Mouse (Mus musculus) neural tube, embryonic 13.5 days (tissue): ENCODE measurements around the gene Akap9. TPM values are rescaled to one million over a fixed set of nuclear protein-coding genes. Genes with fewer than 3 reads are reported as not detected.
"Not testable (repeated sequence)": the region's sequence is repeated elsewhere in the genome, so short reads cannot be mapped to it uniquely, and the experiment has no call there.

Experiments used
- ATAC-seq: fragments of 200-750 bp; cut with Nextera tagmentation; 2 replicates; pipeline ENCODE4 v1.8.0; 2017; ENCODE audit warnings: low read depth, mild to moderate bottlenecking, moderate TSS enrichment, moderate library complexity
- H3K27ac ChIP-seq: fragments of 300-500 bp; sonication (generic); replicated peaks from 2 replicates; pipeline ENCODE4 v1.5.1; 2015; ENCODE audit warnings: moderate library complexity, mild to moderate bottlenecking, inconsistent platforms
- H3K27me3 ChIP-seq: fragments of 300-500 bp; sonication (generic); 2 replicates; pipeline ENCODE4 v1.6.1; 2015; ENCODE audit warnings: mild to moderate bottlenecking, inconsistent platforms
- H3K36me3 ChIP-seq: fragments of 300-500 bp; sonication (generic); 2 replicates; pipeline ENCODE4 v1.6.1; 2015; ENCODE audit warnings: mild to moderate bottlenecking, inconsistent platforms
- H3K4me1 ChIP-seq: fragments of 300-500 bp; sonication (generic); replicated peaks from 2 replicates; pipeline ENCODE4 v1.6.1; 2015; ENCODE audit warnings: inconsistent platforms
- H3K4me2 ChIP-seq: fragments of 300-500 bp; sonication (generic); 2 replicates; pipeline ENCODE4 v1.6.1; 2015; ENCODE audit warnings: inconsistent platforms, mild to moderate bottlenecking, moderate library complexity
- H3K4me3 ChIP-seq: fragments of 300-500 bp; sonication (generic); 2 replicates; pipeline ENCODE4 v1.5.1; 2015; ENCODE audit warnings: mild to moderate bottlenecking, inconsistent platforms
- H3K9ac ChIP-seq: fragments of 300-500 bp; sonication (generic); 2 replicates; pipeline ENCODE4 v1.6.1; 2015; ENCODE audit warnings: moderate library complexity, mild to moderate bottlenecking, inconsistent platforms
- H3K9me3 ChIP-seq: fragments of 300-500 bp; sonication (generic); 2 replicates; pipeline ENCODE4 v1.6.1; 2016; ENCODE audit warnings: inconsistent platforms
- WGBS: fragments of 180-500 bp; shearing (Covaris S2); methylation state at CpG from one replicate; pipeline ENCODE4 v1.1.7; 2015; 5-methylcytosine and 5-hydroxymethylcytosine counted together
- polyA plus RNA-seq: library from polyadenylated mRNA; unstranded; fragments of >200 nt; fragmentation: Nextera tagmentation; extraction: Ambion mirVana; gene quantifications from 2 replicates; pipeline ENCODE4 v1.2.1, GENCODE M21; 2015

Akap9 gene
- polyA plus RNA-seq, 1 experiment from 2014 or later: 342 TPM

DNA sequence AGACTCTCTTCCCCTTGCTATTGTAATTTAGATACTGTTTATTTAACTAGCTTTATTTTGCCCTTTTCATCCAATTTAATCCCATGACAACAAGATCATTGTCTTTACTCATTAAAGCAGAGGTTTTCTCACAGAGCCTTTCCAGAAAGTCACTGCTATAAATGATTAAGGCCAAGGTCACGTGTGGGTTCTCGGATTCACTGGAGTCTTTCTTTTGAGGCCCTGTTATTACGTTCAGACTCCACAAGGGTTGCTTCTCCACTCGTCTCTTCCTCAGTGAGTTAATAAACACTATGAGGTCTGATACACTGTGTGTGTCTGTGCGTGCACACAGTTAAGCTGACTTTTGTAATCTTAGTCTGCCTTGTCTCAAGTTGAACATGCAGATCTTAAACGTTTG, 47.0 kb downstream of the Akap9 start:
- 64% methylated on average over 6 of the region's 6 CpGs for whole genome bisulfite sequencing
- H3K27me3 ChIP-seq: no peaks in the 10 kb centered on the region
- no peaks in the 10 kb centered on the region for H3K9me3 ChIP-seq
- H3K9ac ChIP-seq: no peak overlapping the region
- no peak overlapping the region for H3K4me3 ChIP-seq
- ATAC-seq: no peak
- H3K27ac ChIP-seq: no peak overlapping the region
- no peak overlapping the region for H3K4me2 ChIP-seq
- peaks cover 81% of the 10 kb centered on the region for H3K36me3 ChIP-seq
- no peaks in the 10 kb centered on the region for H3K4me1 ChIP-seq

GRCm38 (mm10) chr5:3976111-3976510, 48.3 kb downstream of the Akap9 start:
- WGBS: 96% methylated on average over 8 of the region's 8 CpGs
- Histone ChIP-seq H3K9me3 (no peaks in the 10 kb centered on the region), H3K27me3 (no peaks in the 10 kb centered on the region), H3K4me1 (no peaks in the 10 kb centered on the region), H3K4me2 (no peak overlapping the region), H3K4me3 (no peak overlapping the region), H3K9ac (no peak overlapping the region), H3K36me3 (peaks cover 73% of the 10 kb centered on the region), H3K27ac (no peak overlapping the region)
- no peak for ATAC-seq

GRCm38 (mm10) chr5:3977904-3978303, 50.0 kb downstream of the Akap9 start:
- Histone ChIP-seq H3K4me1 (no peaks in the 10 kb centered on the region), H3K36me3 (peaks cover 67% of the 10 kb centered on the region), H3K4me3 (no peak overlapping the region), H3K9me3 (no peaks in the 10 kb centered on the region), H3K9ac (no peak overlapping the region), H3K27me3 (no peaks in the 10 kb centered on the region), H3K4me2 (no peak overlapping the region), H3K27ac (no peak overlapping the region)
- 95% methylated on average over 4 of the region's 4 CpGs for WGBS
- ATAC-seq: no peak

DNA sequence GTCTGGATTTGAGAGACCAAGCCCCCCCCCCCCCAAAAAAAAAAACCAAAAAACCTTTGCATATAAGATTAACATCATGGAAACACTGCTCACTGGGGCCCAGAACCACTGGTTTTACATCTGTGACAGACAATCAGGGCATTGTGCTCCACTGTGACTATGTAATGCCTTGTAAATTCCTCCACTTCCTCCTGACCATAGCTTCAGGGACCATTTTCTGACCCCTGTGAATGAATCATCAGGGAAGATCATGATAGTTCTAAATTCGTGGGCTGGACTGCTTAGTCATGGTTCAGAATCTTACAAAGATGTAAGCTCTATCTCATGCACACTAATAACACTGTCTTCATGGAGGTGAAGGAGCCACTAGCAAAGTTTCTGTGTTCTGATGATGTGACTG, 61.8 kb downstream of the Akap9 start:
- Histone ChIP-seq H3K4me3 (no peak overlapping the region), H3K9me3 (no peaks in the 10 kb centered on the region), H3K9ac (no peak overlapping the region), H3K27ac (no peak overlapping the region), H3K4me1 (no peaks in the 10 kb centered on the region), H3K27me3 (no peaks in the 10 kb centered on the region), H3K36me3 (peaks cover 52% of the 10 kb centered on the region), H3K4me2 (no peak overlapping the region)
- 82% methylated on average over 1 of the region's 1 CpGs for WGBS
- no peak for ATAC-seq

- peaks cover 59% of the 10 kb centered on the region for H3K36me3 ChIP-seq
- 100% methylated on average over 1 of the region's 1 CpGs for WGBS
- H3K9me3 ChIP-seq: no peaks in the 10 kb centered on the region
- no peak overlapping the region for H3K4me2 ChIP-seq
- no peaks in the 10 kb centered on the region for H3K4me1 ChIP-seq
- H3K4me3 ChIP-seq: no peak overlapping the region
- H3K9ac ChIP-seq: no peak overlapping the region
- no peaks in the 10 kb centered on the region for H3K27me3 ChIP-seq
- no peak overlapping the region for H3K27ac ChIP-seq
- ATAC-seq: no peak
Measured at GRCm38 (mm10) chr5:3990499-3990898, 62.6 kb downstream of the Akap9 start.

DNA sequence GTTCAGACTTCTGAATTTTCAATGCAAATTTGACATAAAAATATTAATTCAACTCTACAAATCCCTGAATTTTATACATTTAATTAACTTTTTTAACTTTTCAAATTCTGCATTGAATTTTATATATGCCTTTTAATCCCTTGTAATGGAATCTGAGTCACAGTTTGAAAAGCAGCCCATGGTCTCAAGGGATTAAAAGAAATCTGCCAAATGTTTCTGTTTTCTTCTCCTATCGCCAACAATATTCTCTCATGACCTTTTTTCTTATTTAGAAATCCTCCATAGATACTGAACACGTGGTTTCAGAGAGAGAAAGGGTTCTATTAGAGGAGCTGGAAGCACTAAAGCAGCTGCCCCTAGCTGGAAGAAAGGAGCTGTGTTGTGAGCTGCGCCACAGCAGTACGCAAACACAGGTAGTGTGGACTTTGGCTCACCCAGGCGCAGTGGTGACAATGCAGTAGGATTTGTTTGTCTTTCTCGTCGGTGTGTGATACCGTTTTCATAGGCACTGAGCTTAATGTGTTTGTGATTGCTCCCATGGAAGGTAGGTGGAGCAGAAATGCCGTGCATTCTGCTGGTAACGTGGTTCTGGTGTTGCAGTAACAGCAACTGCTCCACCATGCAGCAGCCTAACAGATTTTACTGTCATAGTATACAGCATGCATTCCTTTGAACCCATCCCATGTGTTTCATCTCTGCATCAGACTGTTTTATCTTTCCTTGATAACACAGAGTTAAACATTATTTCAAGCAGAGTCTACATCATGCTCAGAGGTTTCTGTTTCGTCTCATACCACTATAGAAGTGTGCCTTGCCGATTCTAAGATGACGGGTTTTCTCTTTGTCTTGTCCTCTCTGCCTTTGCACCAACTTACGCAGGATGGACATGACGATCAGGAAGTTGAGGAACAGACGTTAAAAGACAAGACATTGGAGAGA, 76.9 kb downstream of the Akap9 start:
- Histone ChIP-seq H3K9me3 (no peaks in the 10 kb centered on the region), H3K27ac (no peak overlapping the region), H3K4me1 (no peaks in the 10 kb centered on the region), H3K36me3 (peaks cover 51% of the 10 kb centered on the region), H3K27me3 (no peaks in the 10 kb centered on the region), H3K4me2 (no peak overlapping the region), H3K4me3 (no peak overlapping the region), H3K9ac (no peak overlapping the region)
- 92% methylated on average over 16 of the region's 16 CpGs for WGBS
- no peak for ATAC-seq

- Histone ChIP-seq H3K4me2 (no peak overlapping the region), H3K27me3 (no peaks in the 10 kb centered on the region), H3K9me3 (no peaks in the 10 kb centered on the region), H3K4me3 (no peak overlapping the region), H3K4me1 (no peaks in the 10 kb centered on the region), H3K36me3 (peaks cover 62% of the 10 kb centered on the region), H3K9ac (no peak overlapping the region), H3K27ac (no peak overlapping the region)
- 95% methylated on average over 3 of the region's 3 CpGs for WGBS
- ATAC-seq: no peak
Measured at GRCm38 (mm10) chr5:4006606-4007005, 78.8 kb downstream of the Akap9 start.

DNA sequence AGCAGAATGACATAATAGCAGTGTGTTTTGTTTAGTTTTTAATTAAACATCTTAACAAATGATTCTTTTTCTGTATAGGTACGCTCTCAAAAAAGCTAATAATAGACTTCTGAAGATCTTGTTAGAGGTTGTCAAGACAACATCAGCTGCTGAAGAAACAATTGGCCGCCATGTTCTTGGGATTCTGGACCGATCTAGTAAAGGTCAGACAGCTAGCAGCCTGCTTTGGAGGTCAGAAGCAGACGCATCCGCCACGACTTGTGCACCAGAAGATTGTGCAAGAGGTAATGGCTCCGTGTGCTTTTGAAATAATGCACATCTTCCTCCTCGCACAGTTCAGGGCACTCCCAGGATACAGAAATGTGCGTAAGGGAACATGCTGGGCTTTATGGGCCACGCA, 80.4 kb downstream of the Akap9 start:
- H3K4me3 ChIP-seq: no peak overlapping the region
- WGBS: 91% methylated on average over 10 of the region's 10 CpGs
- H3K9ac ChIP-seq: no peak overlapping the region
- peaks cover 73% of the 10 kb centered on the region for H3K36me3 ChIP-seq
- no peaks in the 10 kb centered on the region for H3K9me3 ChIP-seq
- no peaks in the 10 kb centered on the region for H3K4me1 ChIP-seq
- H3K4me2 ChIP-seq: no peak overlapping the region
- H3K27me3 ChIP-seq: no peaks in the 10 kb centered on the region
- no peak overlapping the region for H3K27ac ChIP-seq
- ATAC-seq: no peak

- Histone ChIP-seq H3K4me3 (no peak overlapping the region), H3K4me1 (no peaks in the 10 kb centered on the region), H3K27me3 (no peaks in the 10 kb centered on the region), H3K4me2 (no peak overlapping the region), H3K9me3 (no peaks in the 10 kb centered on the region), H3K9ac (no peak overlapping the region), H3K36me3 (peaks cover 75% of the 10 kb centered on the region), H3K27ac (no peak overlapping the region)
- 84% methylated on average over 6 of the region's 6 CpGs for WGBS
- no peak for ATAC-seq
Measured at GRCm38 (mm10) chr5:4009540-4009939, 81.7 kb downstream of the Akap9 start.

GRCm38 (mm10) chr5:4017646-4018045, 89.8 kb downstream of the Akap9 start:
- not testable (repeated sequence) for H3K9me3 ChIP-seq, H3K4me3 ChIP-seq, H3K9ac ChIP-seq, H3K4me2 ChIP-seq, H3K27me3 ChIP-seq, H3K27ac ChIP-seq, ATAC-seq, H3K4me1 ChIP-seq
- 94% methylated on average over 1 of the region's 1 CpGs for WGBS
- H3K36me3 ChIP-seq: peaks cover 75% of the 10 kb centered on the region

- H3K27me3 ChIP-seq: no peaks in the 10 kb centered on the region
- no peak overlapping the region for H3K27ac ChIP-seq
- no peak overlapping the region for H3K4me2 ChIP-seq
- 95% methylated on average over 4 of the region's 4 CpGs for WGBS
- H3K9ac ChIP-seq: no peak overlapping the region
- no peaks in the 10 kb centered on the region for H3K4me1 ChIP-seq
- no peak overlapping the region for H3K4me3 ChIP-seq
- H3K36me3 ChIP-seq: peaks cover 61% of the 10 kb centered on the region
- H3K9me3 ChIP-seq: no peaks in the 10 kb centered on the region
- no peak for ATAC-seq
Measured at GRCm38 (mm10) chr5:4019377-4019776, 91.5 kb downstream of the Akap9 start.

GRCm38 (mm10) chr5:4020018-4020417, 92.2 kb downstream of the Akap9 start:
- Histone ChIP-seq H3K36me3 (peaks cover 56% of the 10 kb centered on the region), H3K4me2 (no peak overlapping the region), H3K9ac (no peak overlapping the region), H3K27me3 (no peaks in the 10 kb centered on the region), H3K27ac (no peak overlapping the region), H3K4me3 (no peak overlapping the region), H3K9me3 (no peaks in the 10 kb centered on the region), H3K4me1 (no peaks in the 10 kb centered on the region)
- no peak for ATAC-seq
- 83% methylated on average over 1 of the region's 1 CpGs for WGBS

GRCm38 (mm10) chr5:4023186-4023585, 95.3 kb downstream of the Akap9 start:
- no peak overlapping the region for H3K4me3 ChIP-seq
- peaks cover 36% of the 10 kb centered on the region for H3K36me3 ChIP-seq
- H3K4me2 ChIP-seq: no peak overlapping the region
- WGBS: 39% methylated on average over 13 of the region's 13 CpGs
- no peak overlapping the region for H3K9ac ChIP-seq
- H3K27ac ChIP-seq: no peak overlapping the region
- no peak for ATAC-seq
- no peaks in the 10 kb centered on the region for H3K4me1 ChIP-seq
- H3K9me3 ChIP-seq: no peaks in the 10 kb centered on the region
- no peaks in the 10 kb centered on the region for H3K27me3 ChIP-seq
